Mouse (Mus musculus) right cerebral cortex, adult 2 months (tissue): ENCODE data around the gene Cdkal1.

Source experiments
- DNase-seq, 2 experiments: peaks; one replicate each; pipeline ENCODE4 v3.0.0; 2021 to 2022; ENCODE audit warnings: low spot score in 2 of 2

Gene Cdkal1

DNA sequence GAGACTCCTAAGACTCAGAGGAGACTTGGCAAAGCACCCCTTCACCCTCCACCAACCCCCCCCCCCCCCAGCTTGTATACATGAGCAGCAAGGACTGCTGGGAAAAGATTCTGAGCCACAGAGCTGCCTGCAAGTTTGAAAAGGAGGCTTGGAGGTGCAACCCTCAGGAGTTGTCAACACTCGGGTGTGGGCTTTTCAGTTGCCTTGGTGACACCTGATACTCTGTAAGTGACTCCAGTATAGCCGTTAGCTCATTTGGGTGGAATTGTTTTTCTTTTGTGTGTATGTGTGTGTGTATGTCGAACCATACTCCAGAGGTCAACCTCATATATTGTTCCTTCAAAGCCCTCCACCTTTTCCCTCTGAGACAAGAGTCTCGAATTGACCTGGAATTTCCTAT lies 669.9 kb downstream of the Cdkal1 start:
- DNase-seq = no peak

DNA sequence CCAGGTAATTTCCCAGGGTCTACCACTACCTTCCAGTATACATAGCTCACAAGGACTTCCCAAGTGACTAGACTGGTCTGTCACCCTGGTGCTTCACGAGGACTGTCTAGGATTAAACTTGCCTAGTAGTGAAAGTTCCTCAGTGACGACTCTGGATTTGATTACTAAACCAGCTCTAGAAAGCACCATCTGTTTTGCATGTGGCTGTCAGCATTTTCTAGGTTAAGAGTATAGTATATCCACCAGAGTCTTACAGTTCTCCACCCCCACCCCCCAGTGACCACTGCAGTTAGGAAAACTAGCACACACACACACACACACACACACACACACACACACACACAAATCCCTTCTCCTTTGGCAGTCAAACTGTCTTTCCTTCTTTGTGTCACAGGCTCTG lies 670.9 kb downstream of the Cdkal1 start:
- no peak for DNase-seq

DNA sequence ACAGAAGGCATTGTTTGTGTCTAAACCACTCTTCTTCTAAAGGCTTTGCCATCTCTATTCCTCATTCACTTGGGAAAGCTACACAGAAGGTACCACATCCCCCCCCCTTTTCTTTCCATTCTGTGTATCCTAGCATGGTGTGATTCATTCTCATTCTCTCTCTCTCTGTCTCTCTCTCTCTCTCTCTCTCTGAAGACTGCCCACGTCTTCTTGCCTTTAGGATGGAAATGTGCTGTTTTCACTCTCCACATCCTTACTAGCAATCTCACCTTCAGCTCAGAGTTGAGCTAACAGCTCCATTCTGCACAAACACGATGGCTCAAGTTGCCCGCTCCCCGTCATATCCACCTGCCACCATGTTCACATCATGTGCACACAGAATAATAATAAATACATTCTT lies 675.6 kb downstream of the Cdkal1 start:
- no peak for DNase-seq

DNA sequence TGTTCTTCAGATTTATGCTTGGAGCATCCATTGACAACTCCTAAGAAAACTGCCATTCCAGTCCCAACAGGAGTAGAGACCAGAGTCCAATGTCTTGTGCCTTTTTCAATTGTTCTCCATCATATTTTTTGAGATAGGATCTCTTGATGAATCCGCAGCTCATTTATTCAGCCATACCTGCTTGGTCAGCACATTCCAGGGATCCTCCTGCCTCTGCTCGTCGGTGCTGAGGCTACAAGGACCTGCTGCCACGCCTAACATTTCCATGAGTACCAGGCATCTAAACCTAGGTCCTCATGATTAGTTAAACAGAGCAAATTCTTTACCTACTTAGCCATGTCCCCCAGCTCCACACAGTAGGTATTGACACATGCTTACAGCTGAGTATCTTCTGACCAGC lies 676.2 kb downstream of the Cdkal1 start:
- no peak for DNase-seq

DNA sequence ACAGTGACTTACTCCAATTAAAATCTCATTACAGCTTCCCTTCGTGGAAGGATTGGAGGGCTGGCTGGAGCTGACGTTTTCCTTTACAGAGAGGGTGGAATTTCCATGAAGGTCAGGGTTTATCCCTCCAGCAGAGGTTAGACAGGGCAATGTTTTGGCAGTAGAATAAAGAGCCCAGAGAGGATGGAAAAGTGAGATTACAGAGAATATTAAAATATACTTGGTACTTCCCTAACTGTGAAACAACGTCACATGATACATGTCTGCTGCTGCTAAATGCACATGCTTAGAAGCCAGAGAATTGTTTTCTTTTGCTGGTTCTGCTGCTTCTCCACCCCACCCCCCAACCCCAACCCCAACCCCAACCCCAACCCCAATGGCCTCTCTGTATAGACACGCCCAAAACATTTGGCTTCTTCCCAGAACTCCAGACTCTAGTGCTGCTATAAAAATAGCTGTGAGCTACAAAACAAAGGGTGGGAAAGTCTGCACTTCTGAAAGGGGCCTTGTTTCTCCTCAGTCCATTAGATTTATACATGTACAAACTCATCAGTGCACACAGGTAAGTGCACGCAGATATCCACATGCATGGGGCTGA lies 677.5 kb downstream of the Cdkal1 start:
- DNase-seq = no peak

DNA sequence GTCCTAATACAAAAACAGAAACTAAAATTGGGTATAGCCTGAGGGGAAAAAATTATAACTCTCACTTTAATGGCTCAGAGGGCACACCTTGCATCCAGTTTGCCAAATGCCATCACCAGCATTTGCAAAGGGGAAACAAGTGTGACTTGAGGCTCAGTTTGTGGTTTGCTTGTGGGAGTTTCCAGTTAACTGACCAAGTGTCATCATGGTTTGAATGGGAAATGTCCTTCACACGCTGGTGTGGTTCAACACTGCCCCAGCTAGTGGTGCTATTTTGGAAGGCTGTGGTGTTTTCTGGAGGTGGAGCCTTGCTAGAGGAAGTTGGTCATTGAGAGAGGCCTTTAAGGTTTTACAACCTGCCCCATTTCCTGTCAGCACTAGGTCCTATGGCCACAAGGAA lies 686.1 kb downstream of the Cdkal1 start:
- DNase-seq = no peak

DNA sequence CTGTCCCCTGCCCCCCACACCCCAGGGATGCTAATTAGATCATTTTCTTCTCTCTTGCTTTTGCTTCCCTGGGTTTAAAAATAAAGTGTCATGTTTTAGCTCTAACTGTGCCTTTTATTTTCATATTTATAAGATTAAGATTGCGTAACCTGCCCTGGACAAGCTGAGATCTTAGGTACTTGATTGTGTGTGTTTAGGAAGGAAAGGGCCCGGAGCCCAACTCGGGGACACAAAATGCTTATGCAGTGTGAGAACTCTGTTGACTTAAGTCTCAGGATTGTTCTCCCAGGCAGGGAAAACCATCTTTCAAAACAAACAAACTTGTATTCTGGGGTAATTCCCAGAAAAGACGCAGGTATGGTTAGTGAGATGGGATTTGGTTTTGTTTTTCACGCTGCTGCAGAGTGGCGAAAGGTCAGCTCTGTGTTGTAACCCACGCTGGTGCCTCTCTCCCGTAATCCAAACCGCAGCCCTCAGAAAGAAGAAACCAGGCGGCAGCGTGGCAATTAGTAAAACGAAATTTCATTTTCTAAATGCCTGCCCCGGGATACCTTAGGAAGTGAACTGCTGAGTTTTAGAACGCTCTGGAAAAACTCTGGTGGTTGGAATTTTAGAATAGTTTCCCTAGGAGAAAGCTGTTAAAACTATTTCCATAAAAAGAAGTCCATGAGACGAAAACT lies 690.5 kb downstream of the Cdkal1 start:
- DNase-seq = no peak

DNA sequence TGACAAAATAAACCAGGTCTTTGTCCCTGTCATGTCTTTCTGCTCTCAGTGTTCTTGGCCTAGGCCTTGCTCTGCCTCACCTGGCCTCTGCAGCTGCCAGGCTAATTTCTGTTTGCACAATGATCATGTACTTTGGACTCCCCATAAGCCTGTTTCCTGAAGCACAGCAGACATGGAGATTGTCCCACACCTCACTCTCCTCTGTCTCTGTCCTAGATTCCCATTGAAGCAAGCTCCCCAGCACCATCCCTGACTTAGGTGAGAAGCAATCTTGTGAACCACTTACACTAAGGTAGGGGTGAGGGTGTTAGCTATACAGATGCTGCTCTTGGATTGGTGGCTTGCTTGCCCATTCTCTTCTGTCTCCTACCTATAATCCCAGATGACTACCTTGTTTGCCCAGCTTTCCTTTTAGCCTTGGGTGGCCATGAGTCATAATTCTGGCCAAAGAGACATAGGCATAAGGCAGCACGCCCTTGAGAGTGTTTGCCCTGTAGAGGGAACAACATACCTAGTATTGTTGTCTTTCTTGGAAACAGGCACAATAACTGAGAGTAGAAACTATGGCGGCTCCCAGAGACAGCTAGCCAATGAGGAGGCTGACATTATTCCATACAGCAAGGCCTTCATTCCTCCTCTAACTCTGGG lies 692.5 kb downstream of the Cdkal1 start:
- no peak for DNase-seq

DNA sequence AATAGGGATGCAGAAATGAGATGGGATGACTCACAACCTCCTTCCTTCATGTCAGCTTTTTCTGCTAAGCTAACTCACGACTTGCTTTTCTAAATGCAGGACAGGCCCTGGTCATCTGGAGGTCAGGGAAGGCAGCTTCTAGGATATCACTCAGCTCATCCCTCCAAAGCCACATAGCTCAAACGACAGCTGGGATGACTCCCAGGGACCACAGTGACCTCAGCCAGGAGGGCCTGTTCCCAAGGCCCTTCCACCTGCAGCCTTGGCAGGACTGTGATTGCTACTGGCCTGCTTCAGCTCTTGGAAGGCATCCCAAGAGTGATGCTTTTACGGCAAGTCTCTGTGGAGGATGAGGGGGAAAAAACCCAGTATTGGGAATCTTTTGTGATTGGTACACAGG lies 693.0 kb downstream of the Cdkal1 start:
- DNase-seq = no peak

DNA sequence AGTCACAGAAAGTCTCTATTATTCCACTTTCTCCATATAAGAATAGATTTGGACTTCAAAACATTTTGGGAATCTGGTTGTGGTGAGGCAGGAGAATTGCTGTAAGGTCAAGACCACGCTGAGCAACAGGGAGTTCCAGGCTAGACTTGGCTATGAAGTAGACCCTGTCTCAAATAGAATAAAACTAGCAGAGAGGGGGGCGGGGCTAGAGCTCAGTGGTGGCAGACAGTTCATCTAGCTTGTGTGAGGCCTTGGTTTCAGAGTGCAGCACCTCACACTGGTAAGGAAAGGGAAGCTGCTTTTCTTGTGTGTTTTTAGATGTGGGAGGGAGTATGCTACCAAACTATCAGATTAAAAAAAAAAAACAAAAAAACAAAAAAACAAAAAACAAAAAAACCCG lies 694.0 kb downstream of the Cdkal1 start:
- no peak for DNase-seq

DNA sequence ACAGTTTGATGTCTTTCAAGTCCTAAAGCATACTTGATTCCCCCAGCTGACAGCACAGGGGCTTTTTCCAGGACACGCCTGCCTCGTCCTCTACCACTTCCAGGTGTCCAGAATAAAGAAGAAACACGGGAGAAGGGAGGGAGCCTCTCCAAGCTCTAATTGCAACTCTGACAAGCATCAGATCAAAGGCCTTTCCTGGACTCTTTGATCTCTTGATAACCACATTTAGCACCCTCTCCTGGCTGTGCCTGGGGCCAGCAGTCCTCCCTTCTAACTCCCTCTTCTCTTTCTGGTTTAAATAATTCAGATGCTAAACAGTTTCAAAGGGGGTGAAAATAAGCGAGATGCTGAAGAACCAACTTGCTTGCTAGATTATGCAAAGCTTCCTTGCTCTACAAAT lies 698.8 kb downstream of the Cdkal1 start:
- DNase-seq = no peak

DNA sequence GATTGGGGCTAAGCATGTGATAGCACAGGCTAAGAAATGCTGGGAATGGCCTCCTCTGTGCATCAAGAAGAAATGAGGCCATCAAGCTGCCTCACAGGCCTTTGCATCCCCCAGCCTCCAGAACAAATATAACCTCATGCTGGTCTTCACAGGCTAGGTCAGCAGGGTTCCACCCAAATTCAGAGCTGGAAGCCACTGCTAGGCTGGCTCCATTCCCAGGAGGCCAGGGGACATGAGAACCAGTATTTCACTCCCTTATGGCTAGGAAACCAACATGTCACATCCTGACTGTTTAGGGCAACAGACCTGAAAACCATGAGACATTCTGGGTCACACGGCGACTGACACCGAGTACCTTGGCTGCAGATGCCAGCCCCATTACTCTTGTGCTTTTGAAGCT lies 700.2 kb downstream of the Cdkal1 start:
- no peak for DNase-seq

DNA sequence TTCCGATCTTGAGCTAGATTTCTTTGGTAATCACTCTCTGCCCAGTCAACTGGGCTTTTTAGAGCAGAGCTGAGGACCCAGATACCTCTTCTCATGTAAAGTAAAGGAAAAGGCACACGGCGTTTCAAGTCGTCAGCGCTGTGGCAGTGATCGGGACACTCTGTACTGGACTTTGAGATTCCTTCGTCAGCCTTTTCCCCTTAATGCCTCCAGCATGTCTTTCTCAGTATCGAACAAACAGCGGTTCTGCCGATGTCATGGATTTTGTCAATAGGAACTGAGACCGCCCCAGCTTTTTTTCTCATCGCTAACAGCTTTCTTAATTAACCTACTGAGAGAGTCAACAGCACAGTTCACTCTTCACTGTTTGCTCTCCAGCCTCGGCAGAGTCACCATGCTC lies 705.4 kb downstream of the Cdkal1 start:
- no peak for DNase-seq

DNA sequence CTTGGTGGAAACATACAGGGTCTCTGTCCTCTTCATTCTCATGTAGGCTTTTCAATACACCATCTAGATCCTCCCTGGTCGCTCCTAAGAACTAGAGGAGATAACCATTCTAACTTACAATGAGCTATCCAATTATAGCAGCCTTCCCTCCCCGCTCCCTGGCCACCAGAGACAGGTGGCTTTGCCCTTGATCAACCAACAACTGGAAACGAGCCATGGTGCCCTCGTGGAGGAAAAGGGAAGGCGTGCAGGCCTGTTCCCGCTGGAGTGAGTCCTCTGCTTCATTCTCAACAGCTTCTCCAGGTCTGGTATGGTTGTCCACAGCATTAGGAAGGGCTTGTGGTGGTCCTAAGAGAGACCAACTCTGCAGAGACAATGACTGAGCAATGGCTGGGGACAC lies 706.1 kb downstream of the Cdkal1 start:
- no peak for DNase-seq

DNA sequence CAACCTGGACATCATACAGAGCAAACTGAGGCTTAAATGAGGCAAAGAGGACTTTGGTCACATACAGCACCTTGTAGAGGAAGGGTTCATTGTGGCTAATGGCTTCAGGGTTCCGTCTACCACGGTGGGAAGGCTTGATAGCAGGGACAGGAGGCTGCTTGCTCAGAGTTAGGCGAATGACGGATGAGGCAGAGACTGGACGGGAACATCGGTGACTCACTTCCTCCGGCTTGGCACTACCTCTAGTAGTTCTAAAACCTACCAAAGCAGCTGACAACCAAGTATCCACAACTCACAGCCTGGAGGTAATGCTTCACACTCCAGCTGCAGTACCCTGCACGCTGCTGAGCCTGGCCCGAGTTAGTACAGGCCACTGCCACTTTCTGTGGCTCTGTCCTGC lies 706.9 kb downstream of the Cdkal1 start:
- no peak for DNase-seq
